Mouse (Mus musculus) skeletal muscle tissue, postnatal 0 days (tissue): ENCODE results near the gene Thada. TPM values are rescaled to one million over a fixed set of nuclear protein-coding genes. Genes with fewer than 3 reads are reported as not detected.

ENCODE experiments used
- polyA plus RNA-seq: library from polyadenylated mRNA; unstranded; fragments of >200 nt; fragmentation: Nextera tagmentation; extraction: Ambion mirVana; gene quantifications from 2 replicates; pipeline ENCODE4 v1.2.1, GENCODE M21; 2015

Gene Thada
- polyA plus RNA-seq, result 1.3 and 2.1 TPM in 2 replicates

DNA sequence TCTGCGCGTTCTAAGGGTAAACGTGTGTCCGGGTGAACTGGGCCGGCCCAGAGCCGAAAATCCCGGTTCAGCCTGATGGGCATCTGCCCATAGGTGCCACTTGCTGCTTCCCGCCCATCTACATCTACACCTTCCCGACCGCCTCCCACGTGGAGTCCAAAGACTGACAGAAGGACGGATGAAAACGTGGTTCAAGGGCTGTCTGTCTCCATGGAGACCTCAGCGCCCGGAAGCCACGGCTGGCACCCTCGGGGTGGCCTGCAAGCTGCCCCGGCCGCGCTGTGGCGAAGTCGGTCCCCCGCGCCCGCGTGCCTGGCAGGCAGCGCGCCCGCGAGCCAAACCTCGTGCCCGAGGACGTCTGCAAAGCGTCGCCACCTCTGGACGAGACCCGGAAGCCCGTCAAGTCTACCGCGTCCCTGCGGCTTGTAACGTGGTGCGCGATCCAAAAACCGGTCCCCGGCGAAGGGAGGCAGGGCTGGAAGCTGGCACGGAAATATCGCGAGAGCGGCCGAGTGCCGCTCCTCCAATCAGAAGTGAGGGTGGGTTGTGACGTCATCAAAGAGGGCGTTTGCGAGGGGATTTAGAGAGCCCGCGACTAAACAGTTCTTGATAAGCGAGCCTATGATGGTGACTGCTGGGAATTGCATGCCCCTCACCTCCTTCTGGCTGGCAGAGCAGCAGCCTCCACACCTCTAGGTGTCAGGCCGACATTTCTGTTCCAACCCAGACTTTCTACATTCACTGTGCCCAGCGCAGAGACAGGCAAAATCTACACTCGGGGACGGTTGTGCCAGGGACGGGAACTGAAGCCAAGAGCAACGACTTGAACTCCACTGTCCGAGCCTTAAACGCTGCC, at the start of gene Thada:
Thada (minus strand) TSS at position 453 of the 856 bp plus-strand sequence.

GRCm38 (mm10) chr17:84511682-84512515, 45.9 kb upstream of the Thada start, which contains the start of gene Plekhh2:
TSS of gene Plekhh2 (plus strand) at chr17:84511895.

DNA sequence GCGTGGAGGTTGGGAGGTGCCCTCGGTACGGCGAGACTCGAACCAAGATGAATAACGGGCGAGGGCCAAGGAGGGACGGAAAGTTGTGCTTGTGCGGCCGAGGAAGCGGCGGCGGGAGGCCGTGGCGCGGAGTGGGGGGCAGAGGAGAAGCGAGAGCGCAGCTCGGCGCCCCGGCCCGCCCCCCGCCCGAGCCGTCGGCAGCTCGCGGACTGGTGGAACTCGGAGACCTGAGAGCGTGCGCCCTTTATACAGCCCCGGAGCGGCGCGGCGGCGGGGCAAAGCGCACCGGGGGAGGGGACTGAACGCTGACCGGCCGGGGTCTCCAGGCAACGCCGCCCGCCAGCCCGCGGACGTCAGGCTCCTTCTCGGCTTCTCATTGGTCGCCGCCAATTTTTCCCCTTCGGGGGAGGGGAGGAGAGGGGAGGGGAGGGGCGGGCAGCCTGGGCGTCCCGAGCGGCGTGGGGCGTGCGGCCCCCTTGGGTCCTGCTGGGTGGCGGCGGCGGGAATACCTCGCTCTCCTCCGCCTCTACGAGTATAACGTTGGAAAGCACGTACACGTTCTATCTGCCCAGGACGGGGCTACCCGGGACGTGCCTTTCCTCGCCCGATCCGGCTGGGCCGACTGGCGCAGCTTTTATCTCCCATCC, 278.2 kb downstream of the Thada start, which contains the start of gene Zfp36l2:
Zfp36l2 (minus strand) TSS at position 221 of the 647 bp plus-strand sequence.

Other genes with a start within 250 kb of the Thada start
- 2.8 and 3.7 TPM in 2 replicates for gene Plekhh2, start 45.7 kb upstream of the Thada start, polyA plus RNA-seq
- gene Dync2li1, start 160.3 kb upstream of the Thada start, polyA plus RNA-seq, result 10.1 and 10.7 TPM in 2 replicates
- gene Abcg8, start 210.1 kb upstream of the Thada start, polyA plus RNA-seq, result not detected in 2 replicates
- 0.11 TPM in 1 of 2 replicates, not detected in the other for gene Abcg5, start 216.8 kb upstream of the Thada start, polyA plus RNA-seq